Mouse (Mus musculus): ENCODE measurements around the gene Adprhl1. TPM values are rescaled to one million over a fixed set of nuclear protein-coding genes. Genes with fewer than 3 reads are reported as not detected.

Gene Adprhl1
- total RNA-seq, 2 experiments from 2014 or later = 51.9 to 71.6 TPM

- DNase-seq = no peak
- intact Hi-C loops (cut with DNase I; ENCODE audit: low total_unique reads) = no loop called here
These were observed 51.9 kb downstream of the Adprhl1 start for GRCm38 (mm10) chr8:13202041-13202440.

- DNase-seq = no peak
- intact Hi-C loops (cut with DNase I; ENCODE audit: low total_unique reads) = no loop called here
These were observed 53.0 kb downstream of the Adprhl1 start for GRCm38 (mm10) chr8:13201013-13201334.

GRCm38 (mm10) chr8:13200301-13201012 is 53.5 kb downstream of the Adprhl1 start, which contains the start of gene Grtp1:
Gene Grtp1, minus strand, starts transcription at chr8:13200620.
- peak; percentile 56 for DNase-seq
- intact Hi-C loops (cut with DNase I; ENCODE audit: low total_unique reads) = no loop called here

- intact Hi-C loops (cut with DNase I; ENCODE audit: low total_unique reads) = no loop called here
- no peak for DNase-seq
These were observed 54.4 kb downstream of the Adprhl1 start for GRCm38 (mm10) chr8:13199385-13200061.

- no peak for DNase-seq
- intact Hi-C loops (cut with DNase I; ENCODE audit: low total_unique reads) = no loop called here
These were observed 56.5 kb downstream of the Adprhl1 start for GRCm38 (mm10) chr8:13197493-13197892.

GRCm38 (mm10) chr8:13194818-13195217 is 59.1 kb downstream of the Adprhl1 start:
- intact Hi-C loops (cut with DNase I; ENCODE audit: low total_unique reads) = no loop called here
- DNase-seq = no peak

GRCm38 (mm10) chr8:13190235-13190634 is 63.7 kb downstream of the Adprhl1 start:
- intact Hi-C loops (cut with DNase I; ENCODE audit: low total_unique reads) = no loop called here
- no peak for DNase-seq

GRCm38 (mm10) chr8:13188857-13189256 is 65.1 kb downstream of the Adprhl1 start:
- intact Hi-C loops (cut with DNase I; ENCODE audit: low total_unique reads) = no loop called here
- no peak for DNase-seq

GRCm38 (mm10) chr8:13188052-13188555 is 65.9 kb downstream of the Adprhl1 start:
- DNase-seq = no peak
- intact Hi-C loops (cut with DNase I; ENCODE audit: low total_unique reads) = no loop called here

GRCm38 (mm10) chr8:13187638-13188037 is 66.3 kb downstream of the Adprhl1 start:
- DNase-seq = no peak

GRCm38 (mm10) chr8:13187229-13187628 is 66.7 kb downstream of the Adprhl1 start:
- peak; percentile 48 for DNase-seq
- intact Hi-C loops (cut with DNase I; ENCODE audit: low total_unique reads) = no loop called here

More at GRCm38 (mm10) chr8:13187638-13188037, 66.3 kb downstream of the Adprhl1 start:
- intact Hi-C loops (cut with DNase I; ENCODE audit: low total_unique reads) = no loop called here

GRCm38 (mm10) chr8:13186819-13187218 is 67.1 kb downstream of the Adprhl1 start:
- intact Hi-C loops (cut with DNase I; ENCODE audit: low total_unique reads) = no loop called here
- no peak for DNase-seq

GRCm38 (mm10) chr8:13181691-13181976 is 72.3 kb downstream of the Adprhl1 start:
- intact Hi-C loops (cut with DNase I; ENCODE audit: low total_unique reads) = no loop called here
- DNase-seq = no peak

- intact Hi-C loops (cut with DNase I; ENCODE audit: low total_unique reads) = no loop called here
- DNase-seq = peak; percentile 27
These were observed 72.9 kb downstream of the Adprhl1 start for GRCm38 (mm10) chr8:13180911-13181690.

GRCm38 (mm10) chr8:13180408-13180807 is 73.6 kb downstream of the Adprhl1 start:
- intact Hi-C loops (cut with DNase I; ENCODE audit: low total_unique reads) = no loop called here

GRCm38 (mm10) chr8:13179948-13180347 is 74.0 kb downstream of the Adprhl1 start:
- no peak for DNase-seq
- intact Hi-C loops (cut with DNase I; ENCODE audit: low total_unique reads) = loop anchor here (5.0 kb wide), 1 partner anchor 38 kb away; no protein-coding TSS in a partner anchor

More at GRCm38 (mm10) chr8:13180408-13180807, 73.6 kb downstream of the Adprhl1 start:
- DNase-seq = no peak

GRCm38 (mm10) chr8:13179482-13179881 is 74.5 kb downstream of the Adprhl1 start:
- no peak for DNase-seq
- intact Hi-C loops (cut with DNase I; ENCODE audit: low total_unique reads) = loop anchor here (5.0 kb wide), 1 partner anchor 37 kb away; no protein-coding TSS in a partner anchor

- DNase-seq = no peak
- intact Hi-C loops (cut with DNase I; ENCODE audit: low total_unique reads) = loop anchor here (5.0 kb wide), 1 partner anchor 36 kb away; no protein-coding TSS in a partner anchor
These were observed 75.8 kb downstream of the Adprhl1 start for GRCm38 (mm10) chr8:13178137-13178536.

- intact Hi-C loops (cut with DNase I; ENCODE audit: low total_unique reads) = loop anchor here (5.0 kb wide), 1 partner anchor 35 kb away; no protein-coding TSS in a partner anchor
- no peak for DNase-seq
These were observed 76.6 kb downstream of the Adprhl1 start for GRCm38 (mm10) chr8:13177173-13177852.
